Mouse (Mus musculus) cerebellum, adult 11-12 months (tissue): Measurements from ENCODE around the gene Mup22.
"Not testable (repeated sequence)": the region's sequence is repeated elsewhere in the genome, so short reads cannot be mapped to it uniquely, and the experiment has no call there.

Source experiments
- DNase-seq: peaks from one replicate; pipeline ENCODE4 v3.0.0; 2022

Mup22 gene

GRCm38 (mm10) chr4:60821363-60821762 is at the start of gene Mup22:
Gene Mup22 (minus strand): TSS chr4:60821463.
- not testable (repeated sequence) for DNase-seq

- not testable (repeated sequence) for DNase-seq
These were observed 19.6 kb upstream of the Mup22 start for GRCm38 (mm10) chr4:60840889-60841288.
